Comparison of ENCODE assay signal across 8 mouse cellular contexts in genomic region chr19:4163543-4163887, GRCm38 (mm10). TPM values are rescaled to one million over a fixed set of nuclear protein-coding genes. Genes with fewer than 3 reads are reported as not detected.
DNase-seq lines count a peak whose midpoint lies in the region; ATAC-seq and TF ChIP-seq lines count a peak whose summit lies in the region.

No protein-coding gene starts in this region.

- peak overlapping the region; percentile 62 for H3K9ac ChIP-seq in lung, embryonic 14.5 days
- H3K9ac ChIP-seq in limb, embryonic 11.5 days (ENCODE audit: low read length) = peak overlapping the region; percentile 55
- peak overlapping the region; percentile 74 for H3K9ac ChIP-seq in neural tube, embryonic 15.5 days (replicated peaks)

- no peaks in the 10 kb centered on the region for H3K9me3 ChIP-seq in lung, embryonic 14.5 days (ENCODE audit: low read depth, low read length)
- no peaks in the 10 kb centered on the region for H3K9me3 ChIP-seq in limb, embryonic 11.5 days (ENCODE audit: control insufficient read depth, low read length)
- H3K9me3 ChIP-seq in neural tube, embryonic 15.5 days (replicated peaks) = no peaks in the 10 kb centered on the region

- H3K4me1 ChIP-seq in lung, embryonic 14.5 days (ENCODE audit: insufficient read depth) = peaks cover 5% of the 10 kb centered on the region; the same call in 1 of the 2 replicates
- H3K4me1 ChIP-seq in embryonic fibroblast, embryonic 13.5 days (ENCODE audit: control insufficient read depth, insufficient read depth, low read length) = no peaks in the 10 kb centered on the region
- H3K4me1 ChIP-seq in limb, embryonic 11.5 days (ENCODE audit: control insufficient read depth, insufficient read depth, low read length) = peaks cover 4% of the 10 kb centered on the region
- H3K4me1 ChIP-seq in neural tube, embryonic 15.5 days = peaks cover 23% of the 10 kb centered on the region

- peak overlapping the region; percentile 82 for H3K4me2 ChIP-seq in lung, embryonic 14.5 days
- H3K4me2 ChIP-seq in limb, embryonic 11.5 days (ENCODE audit: low read depth, severe bottlenecking) = peak overlapping the region; percentile 89
- peak overlapping the region; percentile 93 for H3K4me2 ChIP-seq in neural tube, embryonic 15.5 days

- TF ChIP-seq CTCF in lung, embryonic 14.5 days (IDR thresholded peaks at IDR 0.05; ENCODE audit: low read depth) = no peak
- no peak for TF ChIP-seq CTCF in embryonic fibroblast, embryonic 13.5 days (IDR thresholded peaks at IDR 0.05; ENCODE audit: borderline replicate concordance, insufficient read depth, low read length)

- peak overlapping the region; percentile 75 for H3K4me3 ChIP-seq in lung, embryonic 14.5 days (ENCODE audit: low read depth, low read length)
- peak overlapping the region; percentile 39 for H3K4me3 ChIP-seq in embryonic fibroblast, embryonic 13.5 days (ENCODE audit: insufficient read depth, low read length)
- peak overlapping the region; percentile 76 for H3K4me3 ChIP-seq in limb, embryonic 11.5 days (ENCODE audit: low read depth, low read length)
- peak overlapping the region; percentile 59 for H3K4me3 ChIP-seq in neural tube, embryonic 15.5 days (replicated peaks)

- H3K36me3 ChIP-seq in lung, embryonic 14.5 days (ENCODE audit: insufficient read depth) = peaks cover 28% of the 10 kb centered on the region
- peaks cover 6% of the 10 kb centered on the region; the same call in 1 of the 2 replicates for H3K36me3 ChIP-seq in limb, embryonic 11.5 days (ENCODE audit: control insufficient read depth, insufficient read depth, low read length)
- peaks cover 30% of the 10 kb centered on the region for H3K36me3 ChIP-seq in neural tube, embryonic 15.5 days

- WGBS in lung, embryonic 14.5 days = 32% methylated on average over 4 of the region's 4 CpGs
- 35% methylated on average over 4 of the region's 4 CpGs for WGBS in limb, embryonic 11.5 days
- whole genome bisulfite sequencing in neural tube, embryonic 15.5 days = 39% methylated on average over 4 of the region's 4 CpGs

- no peaks in the 10 kb centered on the region for H3K27me3 ChIP-seq in lung, embryonic 14.5 days (ENCODE audit: insufficient read depth, low read length)
- H3K27me3 ChIP-seq in limb, embryonic 11.5 days (ENCODE audit: control insufficient read depth, insufficient read depth, low read length) = no peaks in the 10 kb centered on the region
- H3K27me3 ChIP-seq in neural tube, embryonic 15.5 days (replicated peaks) = no peaks in the 10 kb centered on the region

- no peak for ATAC-seq in lung, embryonic 14.5 days (ENCODE audit: insufficient read depth)
- ATAC-seq in limb, embryonic 11.5 days (ENCODE audit: insufficient number of reproducible peaks, low FRiP score, low TSS enrichment, low read depth) = no peak
- 0 out of 2 replicates have a peak, but pooled peaks have one; percentile 9 for ATAC-seq in neural tube, embryonic 15.5 days (ENCODE audit: low FRiP score)

- peak overlapping the region; percentile 71 for H3K27ac ChIP-seq in lung, embryonic 14.5 days (ENCODE audit: low read depth)
- H3K27ac ChIP-seq in embryonic fibroblast, embryonic 13.5 days (ENCODE audit: insufficient read depth, low read length) = no peak overlapping the region
- H3K27ac ChIP-seq in limb, embryonic 11.5 days (replicated peaks; ENCODE audit: low read depth, low read length) = no peak overlapping the region
- H3K27ac ChIP-seq in neural tube, embryonic 15.5 days (replicated peaks) = peak overlapping the region; percentile 88

- no peak for DNase-seq in lung, embryonic 14.5 days
- no peak for DNase-seq in lung, postnatal 14 days
- DNase-seq in limb, embryonic 11.5 days (ENCODE audit: low spot score) = no peak
- DNase-seq in layer of hippocampus, adult 9-10 months (ENCODE audit: low spot score) = no peak
- no peak for DNase-seq in layer of hippocampus, adult 8-10 months (ENCODE audit: low spot score in 2 of 2)
- no peak for DNase-seq in urinary bladder, postnatal 25 days (ENCODE audit: low spot score)

- TF ChIP-seq POLR2A in embryonic fibroblast, embryonic 13.5 days (IDR thresholded peaks at IDR 0.05; ENCODE audit: low read depth, low read length) = no peak

RNA-seq across cellular contexts. Expression of gene Rps6kb2, which starts 0.4 kb away (rescaled TPM):
- 37.9 and 43.2 TPM in 2 replicates for polyA plus RNA-seq in lung, embryonic 14.5 days (2014; fragmentation: Nextera tagmentation; extraction: Ambion mirVana)
- polyA plus RNA-seq in embryonic fibroblast, embryonic 13.5 days (2011; ENCODE audit: insufficient read length, low read depth, missing spikeins) = 18.7 and 35.9 TPM in 2 replicates
- polyA plus RNA-seq in limb, embryonic 11.5 days (2014; fragmentation: Nextera tagmentation; extraction: Ambion mirVana) = 44.7 and 48.9 TPM in 2 replicates
- polyA plus RNA-seq in neural tube, embryonic 15.5 days (2015; fragmentation: Nextera tagmentation; extraction: Ambion mirVana) = 54.4 and 56.3 TPM in 2 replicates
- 10 to 100 TPM; 30.1 to 44.3 (median 41.1) TPM for total RNA-seq in layer of hippocampus, adult 8-10 months (2022)

RNA-seq across cellular contexts. Expression of gene Ptprcap, which starts 10.1 kb away (rescaled TPM):
- 0.81 and 1.1 TPM in 2 replicates for polyA plus RNA-seq in lung, embryonic 14.5 days (2014; fragmentation: Nextera tagmentation; extraction: Ambion mirVana)
- 0.50 TPM in 1 of 2 replicates, not detected in the other for polyA plus RNA-seq in embryonic fibroblast, embryonic 13.5 days (2011; ENCODE audit: insufficient read length, low read depth, missing spikeins)
- 1.1 and 1.5 TPM in 2 replicates for polyA plus RNA-seq in limb, embryonic 11.5 days (2014; fragmentation: Nextera tagmentation; extraction: Ambion mirVana)
- 1.0 and 52.3 TPM in 2 replicates for polyA plus RNA-seq in neural tube, embryonic 15.5 days (2015; fragmentation: Nextera tagmentation; extraction: Ambion mirVana)
- total RNA-seq in layer of hippocampus, adult 8-10 months (2022) = 1 to 10 TPM; 1.3 to 4.4 (median 1.6) TPM

RNA-seq across cellular contexts. Expression of gene Carns1, which starts 11.8 kb away (rescaled TPM):
- polyA plus RNA-seq in lung, embryonic 14.5 days (2014; fragmentation: Nextera tagmentation; extraction: Ambion mirVana) = 1.7 and 2.5 TPM in 2 replicates
- 3.3 and 4.4 TPM in 2 replicates for polyA plus RNA-seq in embryonic fibroblast, embryonic 13.5 days (2011; ENCODE audit: insufficient read length, low read depth, missing spikeins)
- polyA plus RNA-seq in limb, embryonic 11.5 days (2014; fragmentation: Nextera tagmentation; extraction: Ambion mirVana) = 2.1 TPM in 2 replicates
- polyA plus RNA-seq in neural tube, embryonic 15.5 days (2015; fragmentation: Nextera tagmentation; extraction: Ambion mirVana) = 5.9 and 6.4 TPM in 2 replicates
- 10 to 100 TPM in 1 of 4 experiments, 1 to 10 TPM in 3; 6.3 to 10.1 (median 8.9) TPM for total RNA-seq in layer of hippocampus, adult 8-10 months (2022)

RNA-seq across cellular contexts. Expression of gene Coro1b, which starts 15.1 kb away (rescaled TPM):
- polyA plus RNA-seq in lung, embryonic 14.5 days (2014; fragmentation: Nextera tagmentation; extraction: Ambion mirVana) = 134 and 148 TPM in 2 replicates
- 143 and 179 TPM in 2 replicates for polyA plus RNA-seq in embryonic fibroblast, embryonic 13.5 days (2011; ENCODE audit: insufficient read length, low read depth, missing spikeins)
- 116 and 124 TPM in 2 replicates for polyA plus RNA-seq in limb, embryonic 11.5 days (2014; fragmentation: Nextera tagmentation; extraction: Ambion mirVana)
- polyA plus RNA-seq in neural tube, embryonic 15.5 days (2015; fragmentation: Nextera tagmentation; extraction: Ambion mirVana) = 102 and 141 TPM in 2 replicates
- 10 to 100 TPM; 83.8 to 99.0 (median 98.2) TPM for total RNA-seq in layer of hippocampus, adult 8-10 months (2022)

RNA-seq across cellular contexts. Expression of gene Cabp4, which starts 19.7 kb away (rescaled TPM):
- 0.09 TPM in 1 of 2 replicates, not detected in the other for polyA plus RNA-seq in lung, embryonic 14.5 days (2014; fragmentation: Nextera tagmentation; extraction: Ambion mirVana)
- not detected in 2 replicates for polyA plus RNA-seq in embryonic fibroblast, embryonic 13.5 days (2011; ENCODE audit: insufficient read length, low read depth, missing spikeins)
- polyA plus RNA-seq in limb, embryonic 11.5 days (2014; fragmentation: Nextera tagmentation; extraction: Ambion mirVana) = not detected in 2 replicates
- polyA plus RNA-seq in neural tube, embryonic 15.5 days (2015; fragmentation: Nextera tagmentation; extraction: Ambion mirVana) = 0.20 and 0.28 TPM in 2 replicates
- total RNA-seq in layer of hippocampus, adult 8-10 months (2022) = under 1 TPM in 1 of 4 experiments, not detected in 3; 0.68 TPM

Comparison
In these comparisons a context has a peak if more than half of its experiments do, and no peak if none do; other contexts are left out.
1. H3K27ac ChIP-seq: peak in lung, embryonic 14.5 days (single experiment) and neural tube, embryonic 15.5 days (single experiment); none in embryonic fibroblast, embryonic 13.5 days (single experiment) and limb, embryonic 11.5 days (single experiment).
2. Peak in every context shown above with its lines, with median percentiles within 50 percentile points of each other: H3K4me2 ChIP-seq, H3K4me3 ChIP-seq and H3K9ac ChIP-seq.